ENCODE assay signal across 10 mouse cellular contexts in genomic region chr1:157506522-157506921, GRCm38 (mm10). TPM values are rescaled to one million over a fixed set of nuclear protein-coding genes. Genes with fewer than 3 reads are reported as not detected.
A peak's percentile ranks its signal among the peaks of the same experiment; 100 is the strongest.
DNase-seq lines count a peak whose midpoint lies in the region; ATAC-seq lines count a peak whose summit lies in the region.
"Had no signal": no experiment of that assay in that cellular context is flagged by ENCODE, and none has a peak within 500 bp of the region (broad histone marks: within the 10 kb centered on the region; RNA-seq: fewer than 3 reads in every experiment).

Gene Sec16b, plus strand, starts transcription at chr1:157506728.

- no peaks in the 10 kb centered on the region for H3K27me3 ChIP-seq in heart, embryonic 13.5 days (replicated peaks)
- H3K27me3 ChIP-seq in limb, embryonic 15.5 days, result no peaks in the 10 kb centered on the region
- H3K27me3 ChIP-seq: Patski had no signal

- no peak within 1 kb of the TSS for H3K9ac ChIP-seq in heart, embryonic 13.5 days
- H3K9ac ChIP-seq in limb, embryonic 15.5 days, result no peak within 1 kb of the TSS
- H3K9ac ChIP-seq: liver, embryonic 14.5 days had no signal

- ATAC-seq in heart, embryonic 13.5 days (ENCODE audit: extremely low read depth, insufficient number of reproducible peaks, low FRiP score, low TSS enrichment), result no peak
- 0 out of 2 replicates have a peak, but pooled peaks have one; percentile 35 for ATAC-seq in limb, embryonic 15.5 days (ENCODE audit: insufficient number of reproducible peaks, low FRiP score, low TSS enrichment, low read depth)

- H3K36me3 ChIP-seq in heart, embryonic 13.5 days, result no peaks in the 10 kb centered on the region
- H3K36me3 ChIP-seq in limb, embryonic 15.5 days, result no peaks in the 10 kb centered on the region

- peak within 1 kb of the TSS; percentile 8; the same call in 1 of the 2 replicates for H3K4me3 ChIP-seq in brown adipose tissue, adult 24 weeks (ENCODE audit: insufficient read depth, low read depth, low read length)
- no peak within 1 kb of the TSS for H3K4me3 ChIP-seq in heart, embryonic 13.5 days
- peak within 1 kb of the TSS; percentile 15; the same call in 1 of the 2 replicates for H3K4me3 ChIP-seq in limb, embryonic 15.5 days

- DNase-seq in kidney, adult 9 months, result peak; percentile 20
- no peak for DNase-seq in kidney, adult 18-20 months
- DNase-seq in layer of hippocampus, adult 8-10 months (ENCODE audit: low spot score in 2 of 2), result no peak
- no peak for DNase-seq in thymus, postnatal 36 days
- no peak for DNase-seq in layer of hippocampus, postnatal 14 days (ENCODE audit: low spot score in 2 of 2)

- 24% methylated on average over 5 of the region's 5 CpGs for WGBS in heart, embryonic 13.5 days
- 10% methylated on average over 5 of the region's 5 CpGs for WGBS in limb, embryonic 15.5 days

- H3K4me1 ChIP-seq in brown adipose tissue, adult 24 weeks (ENCODE audit: control insufficient read depth, insufficient read depth, insufficient read length, low read length), result peaks cover 2% of the 10 kb centered on the region; the same call in 1 of the 2 replicates
- peaks cover 7% of the 10 kb centered on the region for H3K4me1 ChIP-seq in heart, embryonic 13.5 days
- H3K4me1 ChIP-seq in limb, embryonic 15.5 days, result peaks cover 4% of the 10 kb centered on the region; the same call in 1 of the 2 replicates

- H3K4me2 ChIP-seq in heart, embryonic 13.5 days, result peak within 1 kb of the TSS; percentile 41
- peak within 1 kb of the TSS; percentile 31 for H3K4me2 ChIP-seq in limb, embryonic 15.5 days

- H3K27ac ChIP-seq in brown adipose tissue, adult 24 weeks (replicated peaks; ENCODE audit: low read depth, low read length), result peak within 1 kb of the TSS; percentile 52
- H3K27ac ChIP-seq in heart, embryonic 13.5 days (replicated peaks), result no peak within 1 kb of the TSS
- peak within 1 kb of the TSS; percentile 48 for H3K27ac ChIP-seq in limb, embryonic 15.5 days
- H3K27ac ChIP-seq: liver, embryonic 14.5 days had no signal

- H3K9me3 ChIP-seq in heart, embryonic 13.5 days, result no peaks in the 10 kb centered on the region
- H3K9me3 ChIP-seq in limb, embryonic 15.5 days, result no peaks in the 10 kb centered on the region

RNA-seq across cellular contexts. Expression of gene Sec16b, which starts in this region (rescaled TPM):
- 1.4 and 2.5 TPM in 2 replicates for polyA plus RNA-seq in brown adipose tissue, adult 24 weeks (2012; ENCODE audit: insufficient read depth, insufficient read length, missing spikeins)
- polyA plus RNA-seq in heart, embryonic 13.5 days (2015; fragmentation: Nextera tagmentation; extraction: Ambion mirVana), result 0.93 and 1.2 TPM in 2 replicates
- polyA plus RNA-seq in limb, embryonic 15.5 days (2015; fragmentation: Nextera tagmentation; extraction: Ambion mirVana), result 6.3 and 6.6 TPM in 2 replicates
- total RNA-seq in layer of hippocampus, adult 8-10 months (2022), result under 1 TPM; 0.31 to 0.54 (median 0.41) TPM
- under 1 TPM; 0.33 to 0.51 TPM for total RNA-seq in layer of hippocampus, postnatal 14 days (2021)
